Mouse (Mus musculus) embryonic facial prominence, embryonic 11.5 days (tissue): ENCODE measurements at regions not wholly inside any gene's neighbourhood (a gene's known extent, or its start where the extent isn't known, plus 50 kb on each side); places are given as distances from the start of the nearest gene placed in this dataset.

Experiments used
- ATAC-seq: fragments of 200-750 bp; cut with Nextera tagmentation; replicated peaks from 2 replicates; pipeline ENCODE4 v1.8.0; 2017; ENCODE audit warnings: low read depth; ENCODE audit not compliant: insufficient number of reproducible peaks, low FRiP score, low TSS enrichment
- DNase-seq: peaks from one replicate; pipeline ENCODE4 v3.0.0-alpha.2; 2015; ENCODE audit warnings: low spot score
- H3K27ac ChIP-seq: fragments of 300-500 bp; sonication (generic); replicated peaks from 2 replicates; pipeline ENCODE4 v1.5.1; 2014; ENCODE audit warnings: mild to moderate bottlenecking, low read depth, low read length, control low read depth
- H3K27me3 ChIP-seq: fragments of 300-500 bp; sonication (generic); 2 replicates; pipeline ENCODE4 v1.6.1; 2014; ENCODE audit warnings: mild to moderate bottlenecking, low read length, moderate library complexity, mixed read lengths; ENCODE audit not compliant: control insufficient read depth, insufficient read depth
- H3K36me3 ChIP-seq: fragments of 300-500 bp; sonication (generic); replicated peaks from 2 replicates; pipeline ENCODE4 v1.6.1; 2014; ENCODE audit warnings: low read depth, mild to moderate bottlenecking, low read length, moderate library complexity, mixed read lengths; ENCODE audit not compliant: control insufficient read depth, insufficient read depth
- H3K4me1 ChIP-seq: fragments of 300-500 bp; sonication (generic); 2 replicates; pipeline ENCODE4 v1.6.1; 2014; ENCODE audit warnings: low read length, mixed read lengths; ENCODE audit not compliant: control insufficient read depth, insufficient read depth
- H3K4me2 ChIP-seq: fragments of 300-500 bp; sonication (generic); 2 replicates; pipeline ENCODE4 v1.6.1; 2014; ENCODE audit warnings: low read depth, mild to moderate bottlenecking, control low read depth, low read length, moderate library complexity
- H3K4me3 ChIP-seq: fragments of 300-500 bp; sonication (generic); 2 replicates; pipeline ENCODE4 v1.5.1; 2014; ENCODE audit warnings: low read depth, low read length, control low read depth
- H3K9ac ChIP-seq: fragments of 300-500 bp; sonication (generic); replicated peaks from 2 replicates; pipeline ENCODE4 v1.6.1; 2014; ENCODE audit warnings: mild to moderate bottlenecking, control low read depth, low read length
- H3K9me3 ChIP-seq: fragments of 300-500 bp; sonication (generic); replicated peaks from 2 replicates; pipeline ENCODE4 v1.6.1; 2016; ENCODE audit warnings: mild to moderate bottlenecking, low read length, inconsistent platforms, mixed read lengths; ENCODE audit not compliant: control insufficient read depth
- WGBS: fragments of 180-500 bp; shearing (Covaris S2); extraction: QIAGEN DNeasy Blood & Tissue Kit; methylation state at CpG from one replicate; pipeline ENCODE4 v1.1.7; 2014; 5-methylcytosine and 5-hydroxymethylcytosine counted together

DNA sequence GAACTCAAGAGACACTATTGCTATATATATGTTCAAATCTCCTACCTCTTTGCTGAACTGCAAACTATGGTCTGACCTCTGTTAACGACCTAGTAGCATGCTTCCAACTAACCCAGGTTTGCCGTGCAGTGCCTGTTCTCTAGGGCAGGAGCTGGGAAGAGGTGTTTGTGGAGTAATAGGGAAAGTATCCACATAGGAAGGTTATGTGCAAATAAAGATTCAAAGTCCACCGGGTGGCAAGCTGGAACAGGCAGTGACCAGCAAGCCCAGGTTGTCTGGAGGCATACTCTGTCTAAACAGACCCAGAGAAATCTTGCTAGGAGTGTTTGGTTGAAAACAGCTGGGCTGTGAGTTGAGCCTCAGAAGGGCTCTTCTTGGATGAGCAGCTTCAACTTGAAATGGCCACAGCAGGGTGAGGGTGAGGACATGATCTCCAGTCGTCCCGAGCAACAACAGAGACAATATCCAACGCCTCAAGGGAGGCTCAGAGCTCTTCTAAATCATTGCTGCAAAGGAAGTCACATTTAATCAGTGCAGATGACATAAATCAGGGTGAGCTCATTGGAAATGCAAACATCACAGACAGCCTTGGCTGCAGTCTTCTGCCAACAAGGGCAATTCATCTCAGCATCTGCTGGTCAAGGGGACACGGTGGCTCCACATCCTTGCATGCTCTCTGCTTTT lies 846.7 kb downstream of the Synb start:
- H3K4me1 ChIP-seq = no peaks in the 10 kb centered on the region
- H3K4me3 ChIP-seq = no peak overlapping the region
- H3K9ac ChIP-seq = no peak overlapping the region
- H3K27ac ChIP-seq = no peak overlapping the region
- DNase-seq (no peak), ATAC-seq (no peak)
- no peak overlapping the region for H3K4me2 ChIP-seq
- H3K36me3 ChIP-seq = no peaks in the 10 kb centered on the region
- H3K27me3 ChIP-seq = no peaks in the 10 kb centered on the region
- WGBS = 77% methylated on average over 7 of the region's 7 CpGs
- H3K9me3 ChIP-seq = no peaks in the 10 kb centered on the region

DNA sequence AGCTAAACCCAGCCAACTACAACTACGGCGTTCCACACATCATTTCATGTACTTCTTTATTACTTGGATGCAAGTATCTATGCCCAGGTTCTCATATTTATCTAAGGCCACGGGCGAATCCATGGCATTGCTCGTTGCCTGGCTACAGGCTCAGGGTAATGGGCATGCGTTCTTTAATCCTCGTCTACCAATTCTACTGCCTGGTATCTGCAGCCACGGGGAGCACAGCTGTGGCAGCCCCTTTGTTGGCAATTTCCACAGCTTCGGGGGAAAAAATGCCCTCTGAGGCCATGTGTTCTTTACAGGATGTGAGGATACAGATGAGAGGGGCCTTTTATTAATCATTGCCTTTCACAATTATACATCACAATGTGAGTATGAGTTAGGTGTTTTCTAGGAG lies 860.8 kb downstream of the Synb start:
- Histone ChIP-seq H3K9me3 (no peaks in the 10 kb centered on the region), H3K4me3 (no peak overlapping the region), H3K27ac (no peak overlapping the region), H3K4me1 (no peaks in the 10 kb centered on the region), H3K27me3 (no peaks in the 10 kb centered on the region), H3K36me3 (no peaks in the 10 kb centered on the region), H3K9ac (no peak overlapping the region), H3K4me2 (no peak overlapping the region)
- DNase-seq = no peak
- 88% methylated on average over 9 of the region's 9 CpGs for WGBS
- no peak for ATAC-seq

DNA sequence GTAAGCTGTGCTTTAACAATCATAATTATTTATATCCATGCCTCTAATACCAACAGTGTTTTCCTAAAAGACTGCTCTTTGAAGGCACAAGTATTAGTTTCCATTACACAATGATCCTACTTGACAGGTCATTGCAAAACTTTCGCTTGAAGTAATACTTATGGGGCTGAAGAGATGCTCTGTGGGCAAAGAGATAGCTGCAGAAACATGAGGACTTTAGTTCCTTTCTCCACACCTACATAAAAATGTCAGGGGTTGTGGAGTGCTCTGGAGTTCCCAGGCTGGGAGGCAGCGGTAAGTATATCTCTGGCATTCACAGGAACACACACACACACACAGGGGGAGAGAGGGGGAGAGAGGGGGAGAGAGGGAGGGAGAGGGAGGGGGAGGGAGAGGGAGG lies 862.0 kb downstream of the Synb start:
- Histone ChIP-seq H3K36me3 (no peaks in the 10 kb centered on the region), H3K27me3 (no peaks in the 10 kb centered on the region), H3K9me3 (no peaks in the 10 kb centered on the region), H3K9ac (no peak overlapping the region), H3K4me1 (no peaks in the 10 kb centered on the region), H3K4me3 (no peak overlapping the region), H3K27ac (no peak overlapping the region), H3K4me2 (no peak overlapping the region)
- ATAC-seq (no peak), DNase-seq (no peak)
- 70% methylated on average over 2 of the region's 2 CpGs for WGBS

DNA sequence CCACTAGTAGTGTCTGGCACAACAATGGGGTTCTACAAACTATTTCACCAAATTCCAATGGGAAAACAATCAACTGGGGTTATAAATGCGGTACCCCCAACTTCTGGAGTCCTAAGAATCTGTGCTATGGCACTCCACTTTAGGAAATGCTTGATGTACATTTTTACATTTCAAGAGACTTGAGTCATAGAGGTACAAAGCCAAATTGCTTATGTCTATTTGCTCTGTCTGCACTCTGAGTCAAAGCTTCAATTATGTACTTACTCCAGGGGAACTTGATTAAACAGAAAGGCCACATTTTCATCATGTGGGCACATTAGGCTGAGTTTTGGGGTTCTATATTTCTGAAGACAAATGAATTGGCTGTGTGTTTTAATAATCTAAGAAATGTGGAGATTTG lies 866.9 kb downstream of the Synb start:
- no peaks in the 10 kb centered on the region for H3K36me3 ChIP-seq
- no peaks in the 10 kb centered on the region for H3K9me3 ChIP-seq
- no peaks in the 10 kb centered on the region for H3K27me3 ChIP-seq
- H3K9ac ChIP-seq = no peak overlapping the region
- H3K4me2 ChIP-seq = no peak overlapping the region
- ATAC-seq = no peak
- H3K4me3 ChIP-seq = no peak overlapping the region
- no peak overlapping the region for H3K27ac ChIP-seq
- WGBS = 91% methylated on average over 1 of the region's 1 CpGs
- no peaks in the 10 kb centered on the region for H3K4me1 ChIP-seq
- no peak for DNase-seq

DNA sequence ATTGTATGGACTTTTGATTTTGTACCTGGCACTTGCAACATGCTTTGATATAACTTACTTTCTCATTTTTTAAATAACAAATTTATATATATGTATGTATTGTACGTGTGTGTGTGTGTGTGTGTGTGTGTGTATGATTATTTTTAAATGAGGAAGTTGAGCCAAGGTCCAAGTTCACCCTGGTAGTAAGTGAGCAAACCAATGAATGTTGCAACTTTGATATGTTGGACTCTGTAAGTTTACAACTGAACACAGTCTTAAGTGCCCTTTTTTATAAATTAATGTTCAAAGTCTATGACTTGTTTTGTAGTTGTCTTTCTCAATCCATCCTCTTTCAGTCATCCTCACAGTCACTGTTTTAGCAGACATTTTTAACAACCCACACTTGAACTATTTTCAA lies 901.7 kb downstream of the Synb start:
- Histone ChIP-seq H3K27me3 (no peaks in the 10 kb centered on the region), H3K4me2 (no peak overlapping the region), H3K4me1 (no peaks in the 10 kb centered on the region), H3K27ac (no peak overlapping the region), H3K9ac (no peak overlapping the region), H3K4me3 (no peak overlapping the region), H3K36me3 (no peaks in the 10 kb centered on the region), H3K9me3 (no peaks in the 10 kb centered on the region)
- WGBS = 93% methylated on average over 1 of the region's 1 CpGs
- DNase-seq = no peak
- no peak for ATAC-seq

DNA sequence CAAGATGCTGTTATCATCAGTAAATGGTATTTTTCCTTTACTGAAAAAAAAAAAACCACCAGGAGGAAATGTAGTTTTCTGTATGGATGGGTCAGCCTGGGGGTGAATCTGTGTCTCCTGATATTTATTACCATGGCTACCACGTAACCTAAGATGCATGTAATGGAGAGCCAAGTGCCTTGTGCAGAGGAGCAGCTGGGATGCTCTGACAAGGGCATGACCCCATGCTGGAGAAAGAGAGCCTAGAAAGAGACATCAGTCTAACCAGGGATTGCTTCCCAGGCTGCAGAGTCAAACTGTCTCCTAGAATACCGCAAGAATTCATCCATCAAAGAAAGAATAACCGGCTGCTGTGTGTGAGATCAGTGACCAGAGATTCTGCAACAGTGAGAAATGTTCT lies 902.2 kb downstream of the Synb start:
- WGBS = 20% methylated on average over 3 of the region's 3 CpGs
- no peaks in the 10 kb centered on the region for H3K36me3 ChIP-seq
- DNase-seq (peak; percentile 46), ATAC-seq (no peak; the same call in 1 of the 2 replicates)
- H3K4me1 ChIP-seq = no peaks in the 10 kb centered on the region
- H3K27me3 ChIP-seq = no peaks in the 10 kb centered on the region
- H3K27ac ChIP-seq = no peak overlapping the region
- no peak overlapping the region for H3K4me2 ChIP-seq
- H3K4me3 ChIP-seq = no peak overlapping the region
- H3K9ac ChIP-seq = no peak overlapping the region
- no peaks in the 10 kb centered on the region for H3K9me3 ChIP-seq

DNA sequence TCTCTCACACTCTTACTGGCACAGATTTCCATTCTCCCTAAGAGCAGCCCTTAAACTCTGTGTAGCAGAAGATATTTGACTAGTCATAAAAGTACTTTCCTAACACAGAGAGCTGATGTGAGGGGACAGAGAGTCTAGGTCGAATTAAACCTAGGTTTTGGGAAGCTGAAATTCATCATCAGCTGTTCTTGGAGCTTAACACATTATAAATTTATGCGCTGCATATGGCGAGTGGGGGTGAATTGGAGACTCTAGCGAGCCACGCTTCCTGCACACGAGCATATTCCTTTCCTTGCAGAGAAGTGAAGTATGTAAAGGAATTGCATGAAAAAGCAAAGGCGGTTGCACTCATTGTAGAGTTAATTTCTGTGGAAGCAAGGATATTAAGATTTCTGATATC lies 912.4 kb downstream of the Synb start:
- no peak for DNase-seq

DNA sequence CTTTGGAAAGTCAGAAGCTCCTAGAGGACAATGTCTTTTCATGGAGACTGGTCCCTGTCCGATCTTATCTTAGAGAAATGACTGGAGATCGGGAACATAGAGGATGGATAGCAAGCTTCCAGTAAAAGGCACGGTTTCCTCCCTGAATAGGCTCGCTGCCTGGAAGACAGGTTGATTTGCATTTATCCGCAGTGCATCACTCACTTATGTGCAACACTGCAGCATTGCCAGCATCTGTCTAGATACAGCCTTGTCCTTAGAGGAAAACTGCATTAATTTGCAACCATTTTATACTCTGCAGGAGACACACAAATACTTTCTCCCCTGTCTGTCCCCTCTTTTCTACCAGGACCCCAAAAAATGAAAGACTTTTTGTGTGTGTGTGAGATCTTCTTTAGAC lies 926.4 kb downstream of the Synb start:
- no peaks in the 10 kb centered on the region for H3K36me3 ChIP-seq
- DNase-seq = no peak
- H3K27ac ChIP-seq = no peak overlapping the region
- H3K4me1 ChIP-seq = no peaks in the 10 kb centered on the region
- no peak overlapping the region for H3K4me3 ChIP-seq
- ATAC-seq = no peak
- no peak overlapping the region for H3K4me2 ChIP-seq
- no peaks in the 10 kb centered on the region for H3K27me3 ChIP-seq
- WGBS = 89% methylated on average over 5 of the region's 5 CpGs
- H3K9me3 ChIP-seq = no peaks in the 10 kb centered on the region
- no peak overlapping the region for H3K9ac ChIP-seq

More for the DNA sequence above, 912.4 kb downstream of the Synb start:
- Histone ChIP-seq H3K9ac (no peak overlapping the region), H3K27ac (no peak overlapping the region), H3K9me3 (no peaks in the 10 kb centered on the region), H3K36me3 (no peaks in the 10 kb centered on the region), H3K4me1 (no peaks in the 10 kb centered on the region), H3K4me3 (no peak overlapping the region), H3K4me2 (no peak overlapping the region), H3K27me3 (no peaks in the 10 kb centered on the region)
- 86% methylated on average over 7 of the region's 7 CpGs for WGBS
- no peak for ATAC-seq
